Mouse (Mus musculus): ENCODE measurements at regions not wholly inside any gene's neighbourhood (a gene's known extent, or its start where the extent isn't known, plus 50 kb on each side); places are given as distances from the start of the nearest gene placed in this dataset.

GRCm38 (mm10) chr12:99087286-99087685 lies 166.9 kb downstream of the Ttc8 start:
- no peak for DNase-seq
- intact Hi-C loops (cut with DNase I) = no loop called here
- Histone ChIP-seq H3K36me3 (ENCODE audit: control insufficient read depth, insufficient read depth, low read length) (no peaks in the 10 kb centered on the region), H3K4me3 (no peak overlapping the region), H3K79me2 (replicated peaks; ENCODE audit: control insufficient read depth, insufficient read depth, low read length) (no peaks in the 10 kb centered on the region), H3K4me1 (ENCODE audit: control insufficient read depth, insufficient read depth, low read length) (no peaks in the 10 kb centered on the region), H3K27ac (no peak overlapping the region), H3K27me3 (ENCODE audit: control insufficient read depth, insufficient read depth, low read length) (no peaks in the 10 kb centered on the region), H3K9ac (ENCODE audit: low read depth, low read length) (no peak overlapping the region)
- no peak for TF ChIP-seq EP300 (IDR thresholded peaks at IDR 0.05; ENCODE audit: insufficient read depth, low read depth, low read length)
- TF ChIP-seq POLR2A (IDR thresholded peaks at IDR 0.05; ENCODE audit: insufficient read depth, low read depth, low read length) = no peak
- TF ChIP-seq CTCF (IDR thresholded peaks at IDR 0.05) = no peak
- WGBS = 73% methylated on average over 8 of the region's 8 CpGs

- no peaks in the 10 kb centered on the region for H3K36me3 ChIP-seq (ENCODE audit: control insufficient read depth, insufficient read depth, low read length)
- H3K4me3 ChIP-seq = no peak overlapping the region
- no peak for DNase-seq
- 72% methylated on average over 4 of the region's 4 CpGs for WGBS
- H3K27ac ChIP-seq = no peak overlapping the region
- intact Hi-C loops (cut with DNase I) = no loop called here
- no peaks in the 10 kb centered on the region for H3K27me3 ChIP-seq (ENCODE audit: control insufficient read depth, insufficient read depth, low read length)
- H3K4me1 ChIP-seq (ENCODE audit: control insufficient read depth, insufficient read depth, low read length) = no peaks in the 10 kb centered on the region
- TF ChIP-seq EP300 (IDR thresholded peaks at IDR 0.05; ENCODE audit: insufficient read depth, low read depth, low read length) (no peak), POLR2A (IDR thresholded peaks at IDR 0.05; ENCODE audit: insufficient read depth, low read depth, low read length) (no peak), CTCF (IDR thresholded peaks at IDR 0.05) (no peak)
- no peak overlapping the region for H3K9ac ChIP-seq (ENCODE audit: low read depth, low read length)
- no peaks in the 10 kb centered on the region for H3K79me2 ChIP-seq (replicated peaks; ENCODE audit: control insufficient read depth, insufficient read depth, low read length)
Measured at GRCm38 (mm10) chr12:99091770-99092169, 171.4 kb downstream of the Ttc8 start.

DNA sequence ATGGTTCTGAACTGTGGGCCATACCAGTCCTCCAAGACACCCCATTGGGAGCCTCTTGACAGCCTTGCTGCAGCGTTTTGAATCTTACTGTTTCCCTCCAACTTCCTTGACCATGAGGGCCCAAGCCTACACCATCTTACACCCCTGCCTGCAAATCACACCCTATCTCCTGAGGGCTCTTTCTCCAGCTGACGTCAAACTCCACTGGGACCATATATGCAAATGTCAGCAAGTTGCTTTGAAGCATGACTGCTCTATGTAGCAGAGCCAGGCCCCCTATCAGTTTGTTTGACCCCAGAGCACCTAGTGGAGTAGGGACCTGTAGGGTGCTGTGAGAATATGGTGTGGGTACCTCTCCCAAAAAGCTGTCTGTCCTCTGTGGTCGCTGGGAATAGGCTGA lies 172.8 kb downstream of the Ttc8 start:
- Histone ChIP-seq H3K4me1 (ENCODE audit: control insufficient read depth, insufficient read depth, low read length) (no peaks in the 10 kb centered on the region), H3K27ac (no peak overlapping the region), H3K36me3 (ENCODE audit: control insufficient read depth, insufficient read depth, low read length) (no peaks in the 10 kb centered on the region), H3K79me2 (replicated peaks; ENCODE audit: control insufficient read depth, insufficient read depth, low read length) (no peaks in the 10 kb centered on the region), H3K9ac (ENCODE audit: low read depth, low read length) (no peak overlapping the region), H3K4me3 (no peak overlapping the region), H3K27me3 (ENCODE audit: control insufficient read depth, insufficient read depth, low read length) (no peaks in the 10 kb centered on the region)
- DNase-seq = no peak
- WGBS = 50% methylated on average over 3 of the region's 3 CpGs
- TF ChIP-seq CTCF (IDR thresholded peaks at IDR 0.05) = no peak
- no peak for TF ChIP-seq POLR2A (IDR thresholded peaks at IDR 0.05; ENCODE audit: insufficient read depth, low read depth, low read length)
- TF ChIP-seq EP300 (IDR thresholded peaks at IDR 0.05; ENCODE audit: insufficient read depth, low read depth, low read length) = no peak
- intact Hi-C loops (cut with DNase I) = no loop called here

GRCm38 (mm10) chr12:99093989-99094388 lies 173.6 kb downstream of the Ttc8 start:
- intact Hi-C loops (cut with DNase I) = no loop called here
- TF ChIP-seq POLR2A (IDR thresholded peaks at IDR 0.05; ENCODE audit: insufficient read depth, low read depth, low read length) (no peak), EP300 (IDR thresholded peaks at IDR 0.05; ENCODE audit: insufficient read depth, low read depth, low read length) (no peak), CTCF (IDR thresholded peaks at IDR 0.05) (no peak)

DNA sequence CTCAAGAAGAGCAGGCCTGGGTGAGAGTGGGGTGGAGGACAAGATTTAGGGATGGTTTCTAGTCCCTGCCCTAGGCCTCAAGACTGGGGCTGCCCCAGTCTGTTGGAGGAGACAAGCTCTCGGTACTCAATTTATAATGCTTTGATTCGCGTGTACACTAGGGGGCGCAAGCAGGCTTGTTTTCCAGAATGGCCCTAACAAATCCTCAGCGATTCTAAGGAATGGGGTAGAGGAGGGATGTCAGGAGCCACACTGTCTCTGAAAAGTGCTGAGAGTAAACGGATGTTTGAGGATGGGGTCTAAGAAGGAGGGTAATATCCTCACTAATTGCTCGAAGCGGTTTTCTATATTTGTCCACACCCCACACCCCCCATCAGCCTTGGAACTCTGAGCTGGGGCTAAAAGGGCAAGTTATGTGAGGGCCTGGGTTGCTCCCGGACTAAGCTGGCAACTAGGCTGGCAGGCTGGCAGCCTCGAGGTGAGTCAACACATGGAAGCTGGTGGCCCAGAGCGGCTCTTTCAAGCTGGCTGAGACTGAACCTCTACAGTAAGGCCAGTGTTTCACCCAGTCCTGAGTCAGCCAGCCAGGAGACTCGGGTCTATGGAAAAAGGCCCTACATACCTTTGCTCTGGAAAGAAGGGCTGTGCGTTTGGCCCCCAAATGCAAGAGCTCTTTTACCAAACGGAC lies 176.7 kb downstream of the Ttc8 start:
- intact Hi-C loops (cut with DNase I) = loop anchor here (1.0 to 5.0 kb wide), 11 partner anchors 55 to 1010 kb away; partner anchors contain the start of gene Foxn3
- Histone ChIP-seq H3K4me1 (ENCODE audit: control insufficient read depth, insufficient read depth, low read length) (no peaks in the 10 kb centered on the region), H3K36me3 (ENCODE audit: control insufficient read depth, insufficient read depth, low read length) (no peaks in the 10 kb centered on the region), H3K27ac (peak overlapping the region; percentile 88), H3K9ac (ENCODE audit: low read depth, low read length) (no peak overlapping the region), H3K27me3 (ENCODE audit: control insufficient read depth, insufficient read depth, low read length) (no peaks in the 10 kb centered on the region), H3K4me3 (peak overlapping the region; percentile 26), H3K79me2 (replicated peaks; ENCODE audit: control insufficient read depth, insufficient read depth, low read length) (no peaks in the 10 kb centered on the region)
- 14% methylated on average over 14 of the region's 14 CpGs for WGBS
- peak; percentile 79 to 81 for DNase-seq
- peak; percentile 95; the same call in 1 of the 2 replicates for TF ChIP-seq CTCF (IDR thresholded peaks at IDR 0.05)
- 0 out of 2 replicates have a peak, but pooled peaks have one; percentile 33 for TF ChIP-seq EP300 (IDR thresholded peaks at IDR 0.05; ENCODE audit: insufficient read depth, low read depth, low read length)
- TF ChIP-seq POLR2A (IDR thresholded peaks at IDR 0.05; ENCODE audit: insufficient read depth, low read depth, low read length) = no peak

More at GRCm38 (mm10) chr12:99093989-99094388, 173.6 kb downstream of the Ttc8 start:
- H3K27me3 ChIP-seq (ENCODE audit: control insufficient read depth, insufficient read depth, low read length) = no peaks in the 10 kb centered on the region
- 81% methylated on average over 6 of the region's 6 CpGs for WGBS
- DNase-seq = no peak
- no peaks in the 10 kb centered on the region for H3K79me2 ChIP-seq (replicated peaks; ENCODE audit: control insufficient read depth, insufficient read depth, low read length)
- no peak overlapping the region for H3K27ac ChIP-seq
- no peak overlapping the region for H3K9ac ChIP-seq (ENCODE audit: low read depth, low read length)
- H3K4me1 ChIP-seq (ENCODE audit: control insufficient read depth, insufficient read depth, low read length) = no peaks in the 10 kb centered on the region
- no peak overlapping the region for H3K4me3 ChIP-seq
- no peaks in the 10 kb centered on the region for H3K36me3 ChIP-seq (ENCODE audit: control insufficient read depth, insufficient read depth, low read length)

DNA sequence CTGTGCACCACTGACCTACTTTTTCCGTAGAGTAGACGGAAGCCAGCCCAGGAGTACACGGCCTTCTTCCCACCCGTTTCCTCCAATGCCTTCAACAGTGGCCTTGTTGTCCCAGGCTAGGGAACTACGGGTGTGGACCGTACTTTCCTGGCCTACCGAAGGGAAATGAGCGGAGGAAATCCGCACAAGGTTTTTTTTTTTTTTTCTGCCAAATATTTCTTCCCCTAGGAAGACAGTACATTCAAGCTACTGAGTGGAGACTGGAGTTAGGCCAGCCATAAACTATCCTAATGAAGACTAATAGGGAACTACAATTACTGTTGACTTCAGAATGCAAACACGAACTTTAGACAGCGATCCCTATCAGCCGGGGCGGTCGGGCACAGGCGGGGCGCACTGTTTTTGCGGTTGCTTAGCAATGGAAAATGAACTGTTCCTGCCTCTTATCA lies 177.3 kb downstream of the Ttc8 start:
- no peak overlapping the region for H3K9ac ChIP-seq (ENCODE audit: low read depth, low read length)
- peak overlapping the region; percentile 88 for H3K27ac ChIP-seq
- DNase-seq = peak; percentile 32 to 69
- no peak for TF ChIP-seq POLR2A (IDR thresholded peaks at IDR 0.05; ENCODE audit: insufficient read depth, low read depth, low read length)
- TF ChIP-seq CTCF (IDR thresholded peaks at IDR 0.05) = no peak
- peak; percentile 98 for TF ChIP-seq EP300 (IDR thresholded peaks at IDR 0.05; ENCODE audit: insufficient read depth, low read depth, low read length)
- no peaks in the 10 kb centered on the region for H3K27me3 ChIP-seq (ENCODE audit: control insufficient read depth, insufficient read depth, low read length)
- no peaks in the 10 kb centered on the region for H3K36me3 ChIP-seq (ENCODE audit: control insufficient read depth, insufficient read depth, low read length)
- intact Hi-C loops (cut with DNase I) = loop anchor here (1.0 to 5.0 kb wide), 11 partner anchors 55 to 1010 kb away; partner anchors contain the start of gene Foxn3
- H3K4me3 ChIP-seq = no peak overlapping the region
- no peaks in the 10 kb centered on the region for H3K79me2 ChIP-seq (replicated peaks; ENCODE audit: control insufficient read depth, insufficient read depth, low read length)
- WGBS = 55% methylated on average over 17 of the region's 17 CpGs
- no peaks in the 10 kb centered on the region for H3K4me1 ChIP-seq (ENCODE audit: control insufficient read depth, insufficient read depth, low read length)

Measured in heart, adult 2 months (tissue).